In the genomic region with DNA sequence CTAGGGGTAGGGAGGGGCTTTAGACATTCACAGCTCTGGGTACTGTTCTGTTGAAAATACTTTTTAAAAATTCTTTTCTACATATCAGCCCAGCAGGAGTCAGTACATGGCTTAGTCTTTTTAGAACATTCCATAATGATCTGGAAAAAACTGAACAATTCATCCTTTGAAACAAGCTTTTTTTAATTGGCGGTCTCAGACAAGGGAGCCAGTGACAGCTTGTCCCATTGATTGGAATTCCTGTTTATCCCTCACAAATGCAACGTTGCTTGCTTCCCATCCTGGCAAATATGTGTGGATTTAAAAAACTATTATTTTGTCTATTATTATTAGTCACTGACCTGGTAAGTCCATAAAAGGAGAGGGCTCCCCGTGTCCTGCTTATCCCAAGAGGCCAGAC, we compare ENCODE assay signal across 23 mouse cellular contexts.
A peak's percentile ranks its signal among the peaks of the same experiment; 100 is the strongest.
DNase-seq lines count a peak whose midpoint lies in the region; ATAC-seq and TF ChIP-seq lines count a peak whose summit lies in the region.
"Had no signal": no experiment of that assay in that cellular context is flagged by ENCODE, and none has a peak within 500 bp of the region (broad histone marks: within the 10 kb centered on the region; RNA-seq: fewer than 3 reads in every experiment).

No protein-coding gene starts in this region.

- TF ChIP-seq POLR2A in cerebellum, adult 2 months (IDR thresholded peaks at IDR 0.05; ENCODE audit: borderline replicate concordance, insufficient read depth, low read length): no peak

- no peak overlapping the region for H3K4me3 ChIP-seq in forebrain, embryonic 10.5 days
- H3K4me3 ChIP-seq in forebrain, embryonic 15.5 days: no peak overlapping the region
- no peak overlapping the region for H3K4me3 ChIP-seq in midbrain, postnatal 0 days (ENCODE audit: low read depth, low read length)
- H3K4me3 ChIP-seq in midbrain, embryonic 11.5 days (ENCODE audit: low read depth, low read length): no peak overlapping the region
- H3K4me3 ChIP-seq in cerebellum, adult 2 months (replicated peaks; ENCODE audit: insufficient read depth, low read depth, low read length): no peak overlapping the region
- H3K4me3 ChIP-seq: embryonic facial prominence, embryonic 13.5 days; heart, adult 2 months; heart, embryonic 15.5 days; hindbrain, embryonic 13.5 days had no signal

- peaks cover 42% of the 10 kb centered on the region for H3K27me3 ChIP-seq in forebrain, embryonic 10.5 days (ENCODE audit: poor library complexity, severe bottlenecking)
- no peaks in the 10 kb centered on the region for H3K27me3 ChIP-seq in forebrain, embryonic 15.5 days
- H3K27me3 ChIP-seq in midbrain, postnatal 0 days (ENCODE audit: insufficient read depth, low read length): no peaks in the 10 kb centered on the region
- no peaks in the 10 kb centered on the region; the same call in none of the 2 replicates for H3K27me3 ChIP-seq in midbrain, embryonic 11.5 days (ENCODE audit: control insufficient read depth, insufficient read depth, low read length)
- no peaks in the 10 kb centered on the region for H3K27me3 ChIP-seq in cerebellum, adult 2 months (ENCODE audit: control insufficient read depth, insufficient read depth, low read length)
- H3K27me3 ChIP-seq: embryonic facial prominence, embryonic 13.5 days had no signal

- WGBS in forebrain, embryonic 10.5 days: 46% methylated on average over 3 of the region's 3 CpGs
- 8% methylated on average over 3 of the region's 3 CpGs for WGBS in forebrain, embryonic 15.5 days
- WGBS in midbrain, postnatal 0 days: 46% methylated on average over 3 of the region's 3 CpGs
- WGBS in midbrain, embryonic 11.5 days: 67% methylated on average over 3 of the region's 3 CpGs
- 50% methylated on average over 3 of the region's 3 CpGs for WGBS in cerebellum, adult 2 months

- TF ChIP-seq CTCF in midbrain, postnatal 0 days (IDR thresholded peaks at IDR 0.05): 0 out of 2 replicates have a peak, but pooled peaks have one; percentile 9
- no peak for TF ChIP-seq CTCF in cerebellum, adult 2 months (IDR thresholded peaks at IDR 0.05; ENCODE audit: borderline replicate concordance, insufficient read depth, low read depth, low read length)

- no peak for DNase-seq in forebrain, embryonic 10.5 days (ENCODE audit: extremely low spot score, low spot score)
- no peak for DNase-seq in midbrain, postnatal 0 days (ENCODE audit: low spot score)
- DNase-seq in midbrain, embryonic 11.5 days (ENCODE audit: low spot score, missing footprints): no peak
- DNase-seq in retina, postnatal 1 day: peak; percentile 48
- no peak for DNase-seq in cerebellum, adult 2 months
- no peak for DNase-seq in cerebellum, adult 11-12 months
- DNase-seq: adrenal gland, postnatal 14 days; B cell, adult 2 months; cerebellum, adult 11 months; cerebellum, adult 9-11 months; cerebellum, postnatal 36 days; gastrocnemius, postnatal 14 days; heart, adult 2 months; heart, postnatal 14 days; kidney, adult 11 months had no signal

- no peak for ATAC-seq in forebrain, embryonic 15.5 days (replicated peaks)
- no peak for ATAC-seq in midbrain, postnatal 0 days (ENCODE audit: low FRiP score)
- ATAC-seq in midbrain, embryonic 11.5 days (ENCODE audit: low FRiP score): no peak
- ATAC-seq: CD4-positive, CD25-positive, alpha-beta regulatory T cell, adult 4 months; hindbrain, postnatal 0 days had no signal

- H3K4me2 ChIP-seq in forebrain, embryonic 15.5 days (replicated peaks): no peak overlapping the region
- H3K4me2 ChIP-seq in midbrain, postnatal 0 days (ENCODE audit: low read depth, low read length, poor library complexity, severe bottlenecking): no peak overlapping the region
- H3K4me2 ChIP-seq in midbrain, embryonic 11.5 days: no peak overlapping the region
- H3K4me2 ChIP-seq: embryonic facial prominence, embryonic 13.5 days; heart, embryonic 11.5 days; heart, embryonic 15.5 days; hindbrain, embryonic 13.5 days had no signal

- H3K9ac ChIP-seq in forebrain, embryonic 15.5 days (replicated peaks): no peak overlapping the region
- H3K9ac ChIP-seq in midbrain, postnatal 0 days (replicated peaks; ENCODE audit: low read length, poor library complexity, severe bottlenecking): no peak overlapping the region
- H3K9ac ChIP-seq in midbrain, embryonic 11.5 days (ENCODE audit: low read length): no peak overlapping the region
- H3K9ac ChIP-seq: embryonic facial prominence, embryonic 13.5 days; heart, embryonic 15.5 days; hindbrain, embryonic 13.5 days had no signal

- H3K4me1 ChIP-seq in forebrain, embryonic 10.5 days: peaks cover 21% of the 10 kb centered on the region
- no peaks in the 10 kb centered on the region for H3K4me1 ChIP-seq in forebrain, embryonic 15.5 days
- H3K4me1 ChIP-seq in midbrain, postnatal 0 days (ENCODE audit: insufficient read depth, low read length): no peaks in the 10 kb centered on the region
- no peaks in the 10 kb centered on the region for H3K4me1 ChIP-seq in midbrain, embryonic 11.5 days (ENCODE audit: control insufficient read depth, insufficient read depth, low read length)
- no peaks in the 10 kb centered on the region for H3K4me1 ChIP-seq in cerebellum, adult 2 months (ENCODE audit: control insufficient read depth, insufficient read depth, low read length)
- H3K4me1 ChIP-seq: heart, embryonic 15.5 days; hindbrain, embryonic 13.5 days had no signal

- H3K36me3 ChIP-seq in forebrain, embryonic 10.5 days (replicated peaks): 0 out of 2 replicates have a peak, but pooled peaks cover 5% of the 10 kb centered on the region
- H3K36me3 ChIP-seq in forebrain, embryonic 15.5 days: no peaks in the 10 kb centered on the region
- no peaks in the 10 kb centered on the region for H3K36me3 ChIP-seq in midbrain, postnatal 0 days (ENCODE audit: insufficient read depth, low read length)
- no peaks in the 10 kb centered on the region for H3K36me3 ChIP-seq in midbrain, embryonic 11.5 days (ENCODE audit: control insufficient read depth, insufficient read depth, low read length)
- H3K36me3 ChIP-seq: embryonic facial prominence, embryonic 13.5 days; G1E; heart, embryonic 15.5 days; hindbrain, embryonic 13.5 days had no signal

- peaks cover 15% of the 10 kb centered on the region for H3K9me3 ChIP-seq in forebrain, embryonic 10.5 days
- no peaks in the 10 kb centered on the region for H3K9me3 ChIP-seq in forebrain, embryonic 15.5 days
- H3K9me3 ChIP-seq in midbrain, postnatal 0 days (ENCODE audit: low read length): no peaks in the 10 kb centered on the region
- no peaks in the 10 kb centered on the region; the same call in 1 of the 2 replicates for H3K9me3 ChIP-seq in midbrain, embryonic 11.5 days (ENCODE audit: control insufficient read depth, low read length)
- H3K9me3 ChIP-seq: G1E; heart, embryonic 15.5 days; hindbrain, embryonic 13.5 days had no signal

- H3K27ac ChIP-seq in forebrain, embryonic 10.5 days: peak overlapping the region; percentile 53
- H3K27ac ChIP-seq in forebrain, embryonic 15.5 days (replicated peaks): no peak overlapping the region
- H3K27ac ChIP-seq in midbrain, postnatal 0 days (ENCODE audit: low read depth, low read length): no peak overlapping the region
- H3K27ac ChIP-seq in midbrain, embryonic 11.5 days (ENCODE audit: low read depth, low read length): no peak overlapping the region
- H3K27ac ChIP-seq in cerebellum, adult 2 months (ENCODE audit: insufficient read depth, low read length): no peak overlapping the region
- H3K27ac ChIP-seq: embryonic facial prominence, embryonic 13.5 days; heart, adult 2 months; heart, embryonic 15.5 days; hindbrain, embryonic 13.5 days; hindbrain, postnatal 0 days had no signal
